Mouse (Mus musculus) small intestine, adult 2 months (tissue): ENCODE results near the gene Nsmf. TPM values are rescaled to one million over a fixed set of nuclear protein-coding genes. Genes with fewer than 3 reads are reported as not detected.

Experiments
- H3K27ac ChIP-seq: fragments of 200-500 bp; 2 replicates; pipeline ENCODE4 v1.5.1; 2012; ENCODE audit warnings: low read depth, low read length, control low read depth, inconsistent platforms; ENCODE audit not compliant: insufficient read depth
- H3K27me3 ChIP-seq: fragments of 200-500 bp; 2 replicates; pipeline ENCODE4 v1.6.1; 2012; ENCODE audit warnings: mild to moderate bottlenecking, moderate library complexity, low read length, inconsistent platforms; ENCODE audit not compliant: control insufficient read depth, insufficient read depth
- H3K36me3 ChIP-seq: fragments of 200-500 bp; 2 replicates; pipeline ENCODE4 v1.6.1; 2012; ENCODE audit warnings: mild to moderate bottlenecking, low read length, control low read depth, inconsistent platforms; ENCODE audit not compliant: control insufficient read depth, insufficient read depth
- H3K4me1 ChIP-seq: fragments of 200-500 bp; 2 replicates; pipeline ENCODE4 v1.6.1; 2012; ENCODE audit warnings: low read length, inconsistent platforms, mixed read lengths; ENCODE audit not compliant: control insufficient read depth, insufficient read depth, insufficient read length
- H3K4me3 ChIP-seq: fragments of 200-500 bp; 2 replicates; pipeline ENCODE4 v1.5.1; 2012; ENCODE audit warnings: low read depth, mild to moderate bottlenecking, control low read depth, inconsistent platforms, low read length, moderate library complexity
- CTCF ChIP-seq: fragments of 200-500 bp; IDR thresholded peaks from 2 replicates; pipeline ENCODE4 v1.5.1; 2012; ENCODE audit warnings: low read depth, mild to moderate bottlenecking, control low read depth, inconsistent platforms, low read length, moderate library complexity, mixed read lengths; ENCODE audit not compliant: insufficient replicate concordance, insufficient read length; ENCODE audit errors: extremely low read depth
- POLR2A ChIP-seq: fragments of 200-500 bp; IDR thresholded peaks from 2 replicates; pipeline ENCODE4 v1.6.1; 2012; ENCODE audit warnings: low read depth, mild to moderate bottlenecking, control low read depth, inconsistent platforms, low read length, moderate library complexity
- WGBS: fragments of 180-500 bp; shearing (Covaris S2); methylation state at CpG from one replicate; pipeline ENCODE4 v1.1.7; 2018; 5-methylcytosine and 5-hydroxymethylcytosine counted together
- polyA plus RNA-seq: library from polyadenylated mRNA; depleted of rRNA; stranded (reverse); fragments of >200 nt; gene quantifications from 2 replicates; pipeline ENCODE4 v1.2.3, GENCODE M21; 2012

The Nsmf gene
- polyA plus RNA-seq, 1 experiment: 100 TPM

DNA sequence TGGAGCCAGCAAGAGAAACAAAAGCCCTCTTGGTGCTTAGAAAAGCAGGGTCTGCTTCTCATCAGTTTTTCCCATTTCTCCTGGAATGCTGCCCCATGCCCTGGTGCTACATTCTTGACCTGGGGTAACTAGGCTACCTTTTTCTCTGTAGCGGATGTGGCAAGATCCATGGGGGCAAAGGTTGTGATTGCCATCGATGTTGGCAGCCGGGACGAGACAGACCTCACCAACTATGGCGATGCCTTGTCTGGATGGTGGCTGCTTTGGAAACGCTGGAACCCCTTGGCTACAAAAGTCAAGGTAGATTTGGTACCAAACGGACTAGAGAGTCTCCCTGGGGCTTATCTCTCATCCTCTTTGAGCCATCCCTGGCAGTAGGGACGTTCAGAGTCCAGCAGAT is 2.7 kb upstream of the Nsmf start:
- peaks cover 5% of the 10 kb centered on the region; the same call in 1 of the 2 replicates for H3K4me1 ChIP-seq
- 79% methylated on average over 8 of the region's 8 CpGs for WGBS
- H3K27ac ChIP-seq: no peak overlapping the region
- no peak overlapping the region for H3K4me3 ChIP-seq
- no peak for TF ChIP-seq POLR2A
- TF ChIP-seq CTCF: no peak
- no peaks in the 10 kb centered on the region for H3K27me3 ChIP-seq
- peaks cover 2% of the 10 kb centered on the region; the same call in 1 of the 2 replicates for H3K36me3 ChIP-seq

DNA sequence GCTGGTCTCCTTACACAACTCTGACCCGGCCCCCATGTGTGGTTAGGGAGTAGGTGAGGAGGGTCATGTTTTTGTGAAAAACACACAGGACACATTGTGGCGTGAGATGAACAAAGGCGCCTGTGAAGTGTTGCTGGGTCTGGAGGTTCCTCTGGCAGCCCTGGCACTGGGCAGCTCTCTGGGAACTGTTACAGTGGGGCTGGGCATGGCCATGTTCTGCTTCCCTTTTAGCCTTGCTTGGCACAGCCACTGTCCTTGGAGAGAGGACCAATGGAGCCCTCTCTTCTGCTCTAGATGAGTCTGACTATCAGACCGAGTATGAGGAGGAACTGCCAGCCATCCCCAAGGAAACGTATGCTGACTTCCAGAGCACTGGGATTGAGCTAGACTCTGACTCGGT is 1.1 kb upstream of the Nsmf start:
- TF ChIP-seq CTCF (no peak), POLR2A (no peak)
- no peaks in the 10 kb centered on the region for H3K27me3 ChIP-seq
- WGBS: 93% methylated on average over 6 of the region's 6 CpGs
- no peak overlapping the region for H3K4me3 ChIP-seq
- H3K36me3 ChIP-seq: peaks cover 2% of the 10 kb centered on the region; the same call in 1 of the 2 replicates
- H3K4me1 ChIP-seq: peaks cover 5% of the 10 kb centered on the region; the same call in 1 of the 2 replicates
- no peak overlapping the region for H3K27ac ChIP-seq

DNA sequence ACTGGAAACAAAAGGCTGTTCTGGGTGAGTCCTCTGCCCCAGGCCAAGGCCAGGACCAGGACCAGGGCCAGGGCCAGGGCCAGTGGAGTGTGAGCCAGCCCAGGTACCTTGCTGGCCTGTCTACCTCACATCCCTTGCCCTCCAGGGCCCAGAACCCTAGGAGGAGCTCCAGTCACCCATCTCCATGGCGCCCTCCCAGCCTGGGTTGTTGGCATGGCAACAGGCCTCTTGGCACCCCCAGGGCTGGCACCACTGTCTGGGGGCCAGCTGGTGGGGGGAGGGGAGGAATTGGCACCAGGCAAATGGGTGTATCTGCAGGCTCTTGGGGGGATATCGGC is 882 bp downstream of the Nsmf start:
- Histone ChIP-seq H3K4me1 (peaks cover 5% of the 10 kb centered on the region; the same call in 1 of the 2 replicates), H3K4me3 (peak overlapping the region; percentile 71), H3K36me3 (peaks cover 7% of the 10 kb centered on the region; the same call in 1 of the 2 replicates), H3K27ac (no peak overlapping the region), H3K27me3 (no peaks in the 10 kb centered on the region)
- WGBS: 63% methylated on average over 2 of the region's 2 CpGs
- TF ChIP-seq CTCF (no peak), POLR2A (no peak)

- peaks cover 5% of the 10 kb centered on the region; the same call in 1 of the 2 replicates for H3K4me1 ChIP-seq
- peaks cover 9% of the 10 kb centered on the region; the same call in 1 of the 2 replicates for H3K36me3 ChIP-seq
- no peak overlapping the region for H3K27ac ChIP-seq
- TF ChIP-seq CTCF (no peak), POLR2A (no peak)
- no peaks in the 10 kb centered on the region for H3K27me3 ChIP-seq
- no peak overlapping the region for H3K4me3 ChIP-seq
- 94% methylated on average over 21 of the region's 21 CpGs for WGBS
These were observed 1.4 kb downstream of the Nsmf start for GRCm38 (mm10) chr2:25055409-25056155.

DNA sequence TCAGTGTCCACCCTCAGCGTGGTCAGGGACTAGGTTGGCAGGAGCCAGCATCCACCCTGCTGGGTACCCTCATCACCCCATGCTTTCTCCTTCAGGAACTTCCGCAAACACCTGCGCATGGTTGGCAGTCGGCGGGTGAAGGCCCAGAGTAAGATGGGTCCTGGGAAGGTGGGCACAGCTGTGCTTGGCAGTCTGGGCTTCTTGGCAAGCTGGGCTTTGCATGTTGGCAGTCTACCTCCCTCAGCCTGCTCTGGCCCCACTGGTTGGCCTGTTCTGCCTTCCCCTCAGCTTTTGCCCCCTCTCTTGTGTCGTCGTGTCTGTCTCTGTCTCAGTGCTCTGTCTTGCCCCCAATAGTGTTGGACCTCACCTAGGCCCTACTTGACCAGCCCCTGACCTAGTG is 4.8 kb downstream of the Nsmf start:
- H3K36me3 ChIP-seq: peaks cover 6% of the 10 kb centered on the region; the same call in 1 of the 2 replicates
- no peak overlapping the region for H3K27ac ChIP-seq
- TF ChIP-seq POLR2A (no peak), CTCF (no peak)
- no peaks in the 10 kb centered on the region for H3K27me3 ChIP-seq
- 91% methylated on average over 7 of the region's 7 CpGs for WGBS
- H3K4me1 ChIP-seq: peaks cover 5% of the 10 kb centered on the region; the same call in 1 of the 2 replicates
- H3K4me3 ChIP-seq: no peak overlapping the region

GRCm38 (mm10) chr2:25063523-25063922 is 9.4 kb downstream of the Nsmf start:
- Histone ChIP-seq H3K4me1 (no peaks in the 10 kb centered on the region), H3K4me3 (no peak overlapping the region), H3K36me3 (peaks cover 8% of the 10 kb centered on the region), H3K27ac (no peak overlapping the region), H3K27me3 (no peaks in the 10 kb centered on the region)
- TF ChIP-seq CTCF (no peak), POLR2A (no peak)
- 92% methylated on average over 5 of the region's 5 CpGs for WGBS

DNA sequence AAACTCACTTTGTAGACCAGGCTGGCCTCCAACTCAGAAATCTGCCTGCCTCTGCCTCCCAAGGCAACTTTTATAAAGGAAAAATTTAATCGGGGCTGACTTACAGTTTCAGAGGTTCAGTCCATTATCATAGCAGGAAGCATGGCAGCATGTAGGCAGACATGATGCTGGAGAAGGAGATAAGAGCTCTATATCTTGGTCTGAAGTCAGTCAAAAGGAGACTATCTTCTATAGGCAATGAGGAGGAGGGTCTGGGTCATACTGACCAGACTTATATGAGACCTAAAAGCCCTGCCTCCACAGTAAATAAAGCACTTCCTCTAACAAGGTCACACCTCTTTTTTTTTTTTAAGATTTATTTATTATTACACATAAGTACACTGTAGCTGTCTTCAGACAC is 10.1 kb downstream of the Nsmf start:
- Histone ChIP-seq H3K27me3 (no peaks in the 10 kb centered on the region), H3K4me3 (no peak overlapping the region), H3K27ac (no peak overlapping the region), H3K36me3 (peaks cover 8% of the 10 kb centered on the region), H3K4me1 (no peaks in the 10 kb centered on the region)
- TF ChIP-seq POLR2A: no peak
- TF ChIP-seq CTCF: no peak
- WGBS: 85% methylated on average over 1 of the region's 1 CpGs
